ENCODE assay signal across 13 mouse cellular contexts in the genomic region with DNA sequence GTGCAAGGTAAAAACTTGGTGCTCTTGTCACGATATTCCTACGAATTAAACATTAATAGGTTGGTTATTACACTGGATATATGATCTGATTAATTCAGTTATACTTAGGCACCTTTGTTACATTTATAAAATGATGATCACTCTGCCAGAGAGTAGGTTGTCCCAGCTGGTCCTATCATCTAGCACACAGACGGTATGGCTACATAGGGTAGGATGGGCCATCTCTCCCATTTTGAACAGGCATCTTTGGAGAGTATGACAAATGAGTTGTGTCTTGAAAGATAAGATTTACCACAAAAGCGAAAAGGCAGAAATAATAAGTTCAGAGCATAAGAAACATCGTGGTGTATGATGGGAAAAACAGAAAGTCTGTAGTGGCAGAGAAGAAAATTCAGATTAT. TPM values are rescaled to one million over a fixed set of nuclear protein-coding genes. Genes with fewer than 3 reads are reported as not detected.
"Had no signal": no experiment of that assay in that cellular context is flagged by ENCODE, and none has a peak within 500 bp of the region (broad histone marks: within the 10 kb centered on the region; RNA-seq: fewer than 3 reads in every experiment).

No protein-coding gene starts in this region.

- DNase-seq: retina, postnatal 1 day; right cerebral cortex, adult 18-20 months; right cerebral cortex, postnatal 14 days; right cerebral cortex, postnatal 25 days; right cerebral cortex, postnatal 4 days; spleen, adult 18-20 months; thymus, adult 18-20 months; thymus, adult 2 months; thymus, postnatal 14 days; thymus, postnatal 25 days; thymus, postnatal 36 days; thymus, postnatal 4 days had no signal

RNA-seq across cellular contexts. Expression of a gene that starts 34.4 kb away (rescaled TPM):
- total RNA-seq: neutrophil, adult 5-6 weeks had no signal
